Mouse (Mus musculus): Measurements from ENCODE around the gene Spout1. TPM values are rescaled to one million over a fixed set of nuclear protein-coding genes. Genes with fewer than 3 reads are reported as not detected.

Spout1 gene
- polyA plus RNA-seq, 1 experiment from 2014 or later = 28.0 TPM

DNA sequence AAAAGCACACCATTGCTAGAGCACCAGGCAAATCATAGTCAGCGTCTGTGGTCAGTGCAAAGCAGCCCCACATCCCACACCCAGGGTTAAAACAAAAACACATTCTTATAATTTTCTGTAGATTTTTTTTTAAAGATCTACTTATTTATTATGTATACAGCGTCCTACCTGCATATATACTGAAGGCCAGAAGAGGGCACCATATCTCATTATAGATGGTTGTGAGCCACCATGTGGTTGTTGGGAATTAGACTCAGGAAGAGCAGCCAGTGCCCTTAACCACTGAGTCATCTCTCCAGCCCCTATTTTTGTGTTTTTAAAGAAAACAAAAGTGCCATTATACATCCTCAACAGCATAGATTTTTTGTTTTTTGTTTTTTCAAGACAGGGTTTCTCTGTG is 49.5 kb downstream of the Spout1 start:
- H3K4me1 ChIP-seq (ENCODE audit: control insufficient read depth in 2 of 2, insufficient read depth in 2 of 2, low read length in 2 of 2) = peaks cover 9 to 14% of the 10 kb centered on the region in 2 experiments

GRCm38 (mm10) chr2:30124472-30125274 is 53.6 kb downstream of the Spout1 start, which contains the start of gene Zer1:
Zer1 (minus strand) TSS chr2:30124585.
- Histone ChIP-seq H3K4me1 (ENCODE audit: control insufficient read depth in 2 of 2, insufficient read depth in 2 of 2, low read length in 2 of 2) (peaks cover 6 to 12% of the 10 kb centered on the region in 2 experiments; a peak in 3 of 4 replicates), H3K36me3 (ENCODE audit: control insufficient read depth, insufficient read depth, low read length) (no peaks in the 10 kb centered on the region; the same call in 1 of the 2 replicates), H3K9me3 (ENCODE audit: control insufficient read depth, low read length) (no peaks in the 10 kb centered on the region), H3K4me2 (ENCODE audit: low read length) (peak within 1 kb of the TSS; percentile 90), H3K9ac (ENCODE audit: low read length) (peak within 1 kb of the TSS; percentile 94), H3K27me3 (ENCODE audit: control insufficient read depth, insufficient read depth, low read length) (no peaks in the 10 kb centered on the region), H3K27ac (replicated peaks in 1 of 2; ENCODE audit: control insufficient read depth in 1 of 2, insufficient read depth in 1 of 2, low read depth in 2 of 2, low read length in 2 of 2) (peak within 1 kb of the TSS; percentile 88 to 89), H3K4me3 (ENCODE audit: control insufficient read depth in 1 of 2, insufficient read depth in 1 of 2, low read depth in 1 of 2, low read length in 2 of 2) (peak within 1 kb of the TSS; percentile 77 to 86)
- peak; percentile 94 for ATAC-seq (ENCODE audit: insufficient number of reproducible peaks, insufficient read depth, low FRiP score, low read depth)
- 10% methylated on average over 31 of the region's 31 CpGs for WGBS

More for the DNA sequence above, 49.5 kb downstream of the Spout1 start:
- H3K27me3 ChIP-seq (ENCODE audit: control insufficient read depth, insufficient read depth, low read length) = no peaks in the 10 kb centered on the region
- 25% methylated on average over 2 of the region's 2 CpGs for WGBS
- no peak overlapping the region for H3K4me3 ChIP-seq (ENCODE audit: control insufficient read depth in 1 of 2, insufficient read depth in 1 of 2, low read depth in 1 of 2, low read length in 2 of 2)
- H3K36me3 ChIP-seq (ENCODE audit: control insufficient read depth, insufficient read depth, low read length) = no peaks in the 10 kb centered on the region
- no peak overlapping the region for H3K9ac ChIP-seq (ENCODE audit: low read length)
- no peak for ATAC-seq (ENCODE audit: insufficient number of reproducible peaks, insufficient read depth, low FRiP score, low read depth)
- no peak overlapping the region for H3K27ac ChIP-seq (replicated peaks in 1 of 2; ENCODE audit: control insufficient read depth in 1 of 2, insufficient read depth in 1 of 2, low read depth in 2 of 2, low read length in 2 of 2)
- H3K4me2 ChIP-seq (ENCODE audit: low read length) = no peak overlapping the region
- no peaks in the 10 kb centered on the region for H3K9me3 ChIP-seq (ENCODE audit: control insufficient read depth, low read length)

GRCm38 (mm10) chr2:30123729-30124471 is 54.4 kb downstream of the Spout1 start:
- no peaks in the 10 kb centered on the region for H3K9me3 ChIP-seq (ENCODE audit: control insufficient read depth, low read length)
- ATAC-seq (ENCODE audit: insufficient number of reproducible peaks, insufficient read depth, low FRiP score, low read depth) = peak; percentile 60; the same call in 1 of the 2 replicates
- H3K4me1 ChIP-seq (ENCODE audit: control insufficient read depth in 2 of 2, insufficient read depth in 2 of 2, low read length in 2 of 2) = peaks cover 6 to 12% of the 10 kb centered on the region in 2 experiments; a peak in 3 of 4 replicates
- H3K9ac ChIP-seq (ENCODE audit: low read length) = peak overlapping the region; percentile 94
- H3K4me2 ChIP-seq (ENCODE audit: low read length) = peak overlapping the region; percentile 90
- H3K27me3 ChIP-seq (ENCODE audit: control insufficient read depth, insufficient read depth, low read length) = no peaks in the 10 kb centered on the region
- no peaks in the 10 kb centered on the region; the same call in 1 of the 2 replicates for H3K36me3 ChIP-seq (ENCODE audit: control insufficient read depth, insufficient read depth, low read length)
- peak overlapping the region; percentile 77 to 86 for H3K4me3 ChIP-seq (ENCODE audit: control insufficient read depth in 1 of 2, insufficient read depth in 1 of 2, low read depth in 1 of 2, low read length in 2 of 2)
- WGBS = 2% methylated on average over 44 of the region's 44 CpGs
- H3K27ac ChIP-seq (replicated peaks in 1 of 2; ENCODE audit: control insufficient read depth in 1 of 2, insufficient read depth in 1 of 2, low read depth in 2 of 2, low read length in 2 of 2) = peak overlapping the region; percentile 9 to 89; a peak in 3 of 4 replicates

Other genes with a start within 250 kb of the Spout1 start
- gene Gle1, start 243.0 kb downstream of the Spout1 start, polyA plus RNA-seq (2014; fragmentation: Nextera tagmentation; extraction: Ambion mirVana) = 36.1 and 38.1 TPM in 2 replicates
- 156 and 161 TPM in 2 replicates for gene Sptan1, start 212.9 kb downstream of the Spout1 start, polyA plus RNA-seq (2014; fragmentation: Nextera tagmentation; extraction: Ambion mirVana)
- 18.9 and 21.8 TPM in 2 replicates for gene Wdr34, start 129.6 kb downstream of the Spout1 start, polyA plus RNA-seq (2014; fragmentation: Nextera tagmentation; extraction: Ambion mirVana)
- gene Set, start 121.1 kb downstream of the Spout1 start, polyA plus RNA-seq (2014; fragmentation: Nextera tagmentation; extraction: Ambion mirVana) = 218 and 223 TPM in 2 replicates
- 10.0 and 10.3 TPM in 2 replicates for gene Pkn3, start 100.8 kb downstream of the Spout1 start, polyA plus RNA-seq (2014; fragmentation: Nextera tagmentation; extraction: Ambion mirVana)
- 28.2 and 38.5 TPM in 2 replicates for gene Zdhhc12, start 84.8 kb downstream of the Spout1 start, polyA plus RNA-seq (2014; fragmentation: Nextera tagmentation; extraction: Ambion mirVana)
- 7.8 and 8.9 TPM in 2 replicates for gene Zer1, start 53.9 kb downstream of the Spout1 start, polyA plus RNA-seq (2014; fragmentation: Nextera tagmentation; extraction: Ambion mirVana)
- 9.0 and 9.9 TPM in 2 replicates for gene Tbc1d13, start 44.7 kb downstream of the Spout1 start, polyA plus RNA-seq (2014; fragmentation: Nextera tagmentation; extraction: Ambion mirVana)
- gene Endog, start 7.0 kb downstream of the Spout1 start, polyA plus RNA-seq (2014; fragmentation: Nextera tagmentation; extraction: Ambion mirVana) = 40.3 and 43.2 TPM in 2 replicates
- gene Kyat1, start 27.4 kb upstream of the Spout1 start, polyA plus RNA-seq (2014; fragmentation: Nextera tagmentation; extraction: Ambion mirVana) = 22.0 and 26.0 TPM in 2 replicates
- 47.4 and 52.7 TPM in 2 replicates for gene Lrrc8a, start 59.3 kb upstream of the Spout1 start, polyA plus RNA-seq (2014; fragmentation: Nextera tagmentation; extraction: Ambion mirVana)
- gene Gm28035, start 62.1 kb upstream of the Spout1 start, polyA plus RNA-seq (2014; fragmentation: Nextera tagmentation; extraction: Ambion mirVana) = 0.13 and 0.55 TPM in 2 replicates
- 10.8 TPM in 2 replicates for gene Phyhd1, start 87.7 kb upstream of the Spout1 start, polyA plus RNA-seq (2014; fragmentation: Nextera tagmentation; extraction: Ambion mirVana)
- gene Gm28038, start 102.6 kb upstream of the Spout1 start, polyA plus RNA-seq (2014; fragmentation: Nextera tagmentation; extraction: Ambion mirVana) = not detected in 2 replicates
- gene Dolk, start 107.9 kb upstream of the Spout1 start, polyA plus RNA-seq (2014; fragmentation: Nextera tagmentation; extraction: Ambion mirVana) = 33.0 and 33.4 TPM in 2 replicates
- 23.9 and 26.2 TPM in 2 replicates for gene Nup188, start 107.9 kb upstream of the Spout1 start, polyA plus RNA-seq (2014; fragmentation: Nextera tagmentation; extraction: Ambion mirVana)
- gene Sh3glb2, start 180.9 kb upstream of the Spout1 start, polyA plus RNA-seq (2014; fragmentation: Nextera tagmentation; extraction: Ambion mirVana) = 94.6 and 97.3 TPM in 2 replicates
- 28.3 and 31.6 TPM in 2 replicates for gene Miga2, start 185.8 kb upstream of the Spout1 start, polyA plus RNA-seq (2014; fragmentation: Nextera tagmentation; extraction: Ambion mirVana)
- gene Dolpp1, start 213.8 kb upstream of the Spout1 start, polyA plus RNA-seq (2014; fragmentation: Nextera tagmentation; extraction: Ambion mirVana) = 16.8 and 20.8 TPM in 2 replicates
- 127 and 135 TPM in 2 replicates for gene Crat, start 237.4 kb upstream of the Spout1 start, polyA plus RNA-seq (2014; fragmentation: Nextera tagmentation; extraction: Ambion mirVana)
- gene Ptpa, start 237.6 kb upstream of the Spout1 start, polyA plus RNA-seq (2014; fragmentation: Nextera tagmentation; extraction: Ambion mirVana) = 42.0 and 61.2 TPM in 2 replicates

All from heart, embryonic 14.5 days (tissue).